Mouse (Mus musculus): ENCODE measurements around the gene Fxyd5. TPM values are rescaled to one million over a fixed set of nuclear protein-coding genes. Genes with fewer than 3 reads are reported as not detected.

Fxyd5 gene
- 100 to 1,000 TPM; 644 to 721 TPM for total RNA-seq (2023)

DNA sequence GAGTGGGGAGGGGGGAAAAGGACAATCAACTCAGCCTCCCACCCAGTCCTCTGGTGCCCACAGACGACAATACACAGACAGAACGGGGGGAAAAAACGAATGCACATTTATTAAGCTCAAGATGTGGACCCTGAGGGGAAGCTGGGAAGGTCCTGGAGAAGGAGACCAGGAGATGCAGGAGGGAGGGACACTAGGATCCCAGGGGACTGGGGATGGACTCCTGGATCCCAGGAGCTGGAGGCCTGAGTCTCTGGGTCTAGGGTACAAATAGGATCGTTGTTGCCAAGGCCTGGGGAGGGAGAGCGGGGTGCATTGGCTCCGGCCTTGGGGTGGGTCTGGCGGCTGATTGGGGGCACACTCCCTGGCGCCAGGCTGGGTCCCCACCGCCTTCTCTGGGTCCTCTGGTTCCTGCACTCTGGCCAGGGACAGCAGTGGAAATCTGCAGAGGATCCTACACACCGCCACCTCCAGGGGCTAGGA is at the start of gene Fxyd5:
Fxyd5 (minus strand) TSS at position 51 of the 480 bp plus-strand sequence.

DNA sequence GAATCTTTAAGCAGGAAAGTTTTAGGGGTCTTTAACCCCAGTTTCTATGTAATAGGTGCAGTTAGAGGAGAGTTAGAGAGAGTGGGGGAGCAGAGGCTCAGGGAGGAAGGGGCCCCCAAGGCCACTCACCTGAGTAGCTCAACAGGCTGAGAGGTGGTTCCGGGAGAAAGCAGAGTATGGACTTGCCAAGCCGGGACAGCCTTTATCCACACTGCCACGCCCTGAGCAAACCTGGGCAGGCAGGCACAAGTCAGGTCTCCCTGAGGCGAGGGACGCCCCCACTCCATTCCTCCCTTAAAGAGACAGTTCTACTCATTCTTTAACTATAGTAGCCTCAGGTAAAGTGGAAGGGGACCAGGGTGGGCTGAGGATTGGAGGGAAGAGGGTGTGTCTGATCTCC is 34.2 kb upstream of the Fxyd5 start, which contains the start of gene Fxyd3:
Fxyd3 (minus strand) TSS at position 213 of the 400 bp plus-strand sequence.

DNA sequence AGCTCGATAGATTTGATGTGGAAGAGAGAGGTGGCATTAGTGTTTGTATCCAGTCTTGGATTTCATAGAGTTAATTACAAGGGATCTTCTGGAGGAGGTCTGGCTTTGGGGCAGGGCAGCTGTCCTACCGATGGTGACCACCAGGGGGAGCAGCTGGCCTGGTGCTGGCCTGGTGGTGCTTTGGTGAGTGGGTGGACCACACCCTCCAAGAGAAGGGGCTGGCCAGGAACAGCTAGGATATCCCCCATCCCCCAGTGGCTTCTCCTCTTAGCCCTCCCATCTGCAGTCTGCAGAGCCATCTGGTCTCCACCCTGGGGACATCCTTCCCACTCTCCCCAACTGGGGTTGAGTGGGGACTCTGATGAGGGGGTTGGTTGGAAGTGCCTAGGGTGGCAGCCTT is 16.8 kb upstream of the Fxyd5 start, which contains the start of gene Lgi4:
Lgi4 (plus strand) TSS at position 235 of the 400 bp plus-strand sequence.

DNA sequence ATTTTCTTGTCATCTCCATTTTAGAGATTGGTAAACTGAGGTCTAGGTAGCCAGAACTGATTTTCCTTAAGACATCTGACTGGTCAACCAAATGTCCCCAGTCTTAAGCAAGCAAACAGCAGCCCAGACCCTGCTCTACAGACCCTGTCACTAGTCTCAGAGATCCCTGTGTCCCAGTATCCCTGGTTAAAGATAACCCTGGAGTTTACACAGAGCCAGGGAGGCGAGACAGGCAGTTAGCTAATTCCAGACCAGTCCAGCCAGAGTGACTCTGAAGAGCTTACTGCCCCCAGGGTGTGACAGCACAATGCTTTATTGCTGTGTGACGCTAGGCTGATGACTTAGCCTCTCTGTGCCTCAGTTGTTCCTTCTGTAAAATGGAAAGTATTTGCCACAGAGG is 14.8 kb upstream of the Fxyd5 start, which contains the start of gene Fxyd1:
Fxyd1 (minus strand) TSS at position 129 of the 400 bp plus-strand sequence.

DNA sequence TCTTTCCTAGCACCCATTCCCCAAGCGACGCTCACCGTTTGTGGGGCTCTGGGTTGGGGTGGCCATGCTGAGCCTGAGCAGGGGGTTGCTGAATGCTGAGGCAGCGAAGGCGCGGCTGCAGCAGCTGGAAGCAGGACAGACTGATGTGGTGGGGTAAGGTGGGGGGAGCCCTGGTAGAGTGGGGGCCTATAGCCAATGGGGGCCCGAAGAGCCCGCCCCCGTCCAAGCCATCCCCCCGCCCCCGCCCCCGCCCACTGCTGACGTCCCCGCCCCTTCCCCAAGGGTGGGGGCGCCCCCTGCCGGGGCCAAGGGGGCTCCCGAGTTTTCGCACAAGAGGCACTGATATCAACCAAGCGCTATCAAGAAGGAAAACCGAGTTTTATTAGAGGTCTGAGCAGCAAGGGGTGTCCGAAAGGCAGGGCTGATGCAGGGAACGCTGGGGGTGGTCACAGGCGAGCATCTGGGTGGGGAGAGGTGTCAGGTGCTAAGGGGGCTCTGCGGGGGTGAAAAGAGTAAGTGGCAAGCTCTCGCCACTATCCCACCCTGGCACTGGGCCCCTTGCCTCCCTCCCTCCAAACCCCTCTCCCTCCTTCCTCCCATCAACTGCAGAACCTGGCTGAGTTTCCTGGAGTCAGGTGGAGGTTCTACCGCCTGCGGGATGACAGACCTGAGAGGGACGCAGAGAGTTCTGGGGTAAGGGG is 9.2 kb upstream of the Fxyd5 start, which contains the start of gene Fxyd7:
Fxyd7 (minus strand) TSS at position 147 of the 701 bp plus-strand sequence.

Other genes with a start within 250 kb of the Fxyd5 start
- 10 to 100 TPM; 41.2 to 51.1 TPM for gene Ffar2, start 218.7 kb downstream of the Fxyd5 start, total RNA-seq (2023)
- not detected for gene Ffar3, start 186.3 kb downstream of the Fxyd5 start, total RNA-seq (2023)
- gene Ffar1, start 180.9 kb downstream of the Fxyd5 start, total RNA-seq (2023) = not detected
- gene Cd22, start 162.1 kb downstream of the Fxyd5 start, total RNA-seq (2023) = 1 to 10 TPM; 2.2 to 3.4 TPM
- 1 to 10 TPM; 1.3 to 1.6 TPM for gene Mag, start 127.6 kb downstream of the Fxyd5 start, total RNA-seq (2023)
- gene Hamp2, start 117.8 kb downstream of the Fxyd5 start, total RNA-seq (2023) = not detected
- not detected for gene Hamp, start 98.4 kb downstream of the Fxyd5 start, total RNA-seq (2023)
- 100 to 1,000 TPM; 119 to 124 TPM for gene Usf2, start 85.7 kb downstream of the Fxyd5 start, total RNA-seq (2023)
- 1 to 10 TPM; 2.5 to 3.2 TPM for gene Lsr, start 69.0 kb downstream of the Fxyd5 start, total RNA-seq (2023)
- gene Fam187b, start 68.7 kb downstream of the Fxyd5 start, total RNA-seq (2023) = under 1 TPM; 0.46 to 0.72 TPM
- not detected for gene Fxyd7, start 9.0 kb upstream of the Fxyd5 start, total RNA-seq (2023)
- not detected for gene Fxyd1, start 14.7 kb upstream of the Fxyd5 start, total RNA-seq (2023)
- not detected for gene Lgi4, start 16.9 kb upstream of the Fxyd5 start, total RNA-seq (2023)
- gene Fxyd3, start 34.2 kb upstream of the Fxyd5 start, total RNA-seq (2023) = not detected
- gene Hpn, start 72.8 kb upstream of the Fxyd5 start, total RNA-seq (2023) = 1 to 10 TPM; 2.6 to 3.3 TPM
- 1 to 10 TPM; 4.1 to 5.5 TPM for gene Scn1b, start 84.5 kb upstream of the Fxyd5 start, total RNA-seq (2023)
- gene Gramd1a, start 113.4 kb upstream of the Fxyd5 start, total RNA-seq (2023) = 100 to 1,000 TPM in 1 of 2 experiments, 10 to 100 TPM in 1; 91.2 to 105 TPM
- gene Scgb2b2, start 248.0 kb upstream of the Fxyd5 start, total RNA-seq (2023) = not detected
- gene Scgb1b2, start 249.3 kb upstream of the Fxyd5 start, total RNA-seq (2023) = not detected

Data from neutrophil, adult 83 days (primary cell).